Mouse (Mus musculus): ENCODE results near the gene Haspin. TPM values are rescaled to one million over a fixed set of nuclear protein-coding genes. Genes with fewer than 3 reads are reported as not detected.

Gene Haspin
- total and polyA plus RNA-seq, 3 experiments: 15.7 to 27.0 (median 18.6) TPM

- peak overlapping the region; percentile 25 for H3K9ac ChIP-seq (ENCODE audit: insufficient read depth, low read depth)
- H3K4me1 ChIP-seq (ENCODE audit: control insufficient read depth in 1 of 2, insufficient read depth in 2 of 2): peaks cover 0 to 31% of the 10 kb centered on the region in 2 experiments; a peak in 2 of 4 replicates
- in situ Hi-C loops (cut with MboI; ENCODE audit: low pct_ligation_motif_present, low pct_unique_long_range_greater_than_20kb, low sequenced_read_pairs): no loop called here
- dilution Hi-C loops (cut with MboI; ENCODE audit: extremely low pct_ligation_motif_present, extremely low pct_unique_long_range_greater_than_20kb, low sequenced_read_pairs): no loop called here
- H3K36me3 ChIP-seq (replicated peaks in 1 of 2; ENCODE audit: control insufficient read depth in 1 of 2, insufficient read depth in 1 of 2, low read length in 1 of 2): peaks cover 3 to 28% of the 10 kb centered on the region in 2 experiments
- no peak for TF ChIP-seq UBTF (IDR thresholded peaks at IDR 0.05; ENCODE audit: low read depth, low read length)
- no peak for TF ChIP-seq MYC (IDR thresholded peaks at IDR 0.05; ENCODE audit: low read depth, low read length)
- no peak for TF ChIP-seq TCF12 (IDR thresholded peaks at IDR 0.05; ENCODE audit: low read depth, low read length)
- TF ChIP-seq MAFK (IDR thresholded peaks at IDR 0.05; ENCODE audit: insufficient replicate concordance, low read length): no peak
- TF ChIP-seq JUN (IDR thresholded peaks at IDR 0.05; ENCODE audit: insufficient read depth, low read depth, low read length): no peak
- no peak for TF ChIP-seq GABPA (IDR thresholded peaks at IDR 0.05; ENCODE audit: insufficient replicate concordance, low read depth, low read length)
- TF ChIP-seq MEF2A (IDR thresholded peaks at IDR 0.05; ENCODE audit: borderline replicate concordance, low read depth, low read length): no peak
- no peak for TF ChIP-seq CHD2 (IDR thresholded peaks at IDR 0.05; ENCODE audit: low read length)
- no peak for TF ChIP-seq USF1 (IDR thresholded peaks at IDR 0.05; ENCODE audit: low read depth, low read length)
- TF ChIP-seq KAT2A (IDR thresholded peaks at IDR 0.05; ENCODE audit: insufficient replicate concordance, low read length): no peak
- TF ChIP-seq SIN3A (IDR thresholded peaks at IDR 0.05; ENCODE audit: low read length): no peak
- no peak for TF ChIP-seq POLR2A (IDR thresholded peaks at IDR 0.05; ENCODE audit: low read depth, low read length)
- no peak for TF ChIP-seq ZMIZ1 (IDR thresholded peaks at IDR 0.05; ENCODE audit: low read depth, low read length)
- no peak for TF ChIP-seq CHD1 (IDR thresholded peaks at IDR 0.05; ENCODE audit: low read depth, low read length)
- no peak for TF ChIP-seq CTCF (conservative IDR thresholded peaks at IDR 0.05 in 1 of 2, IDR thresholded peaks at IDR 0.05 in 1 of 2; ENCODE audit: low read depth in 2 of 2, low read length in 2 of 2)
- no peak for TF ChIP-seq POLR2AphosphoS2 (IDR thresholded peaks at IDR 0.05; ENCODE audit: low read depth, low read length)
- TF ChIP-seq NELFE (IDR thresholded peaks at IDR 0.05; ENCODE audit: low read depth, low read length): no peak
- TF ChIP-seq MXI1 (IDR thresholded peaks at IDR 0.05; ENCODE audit: low read depth, low read length): no peak
- peaks cover 27% of the 10 kb centered on the region for H3K79me2 ChIP-seq (replicated peaks; ENCODE audit: control insufficient read depth, extremely low read depth, insufficient read depth, poor library complexity, severe bottlenecking)
- H3K4me3 ChIP-seq (replicated peaks in 1 of 3; ENCODE audit: low read depth in 2 of 3, low read length in 2 of 3, poor library complexity in 1 of 3): peak overlapping the region; percentile 64 to 70 (median 68)
- peak; percentile 14 for DNase-seq (ENCODE audit: extremely low read depth)
- peak overlapping the region; percentile 86 for H3K4me2 ChIP-seq (ENCODE audit: insufficient read depth, low read depth, poor library complexity, severe bottlenecking)
- no peak overlapping the region for H3K27ac ChIP-seq (ENCODE audit: insufficient read depth, low read depth)
- peaks cover 30% of the 10 kb centered on the region for H3K27me3 ChIP-seq (replicated peaks)
- H3K9me3 ChIP-seq (replicated peaks; ENCODE audit: low read length): no peaks in the 10 kb centered on the region
These were observed 39.4 kb upstream of the Haspin start for GRCm38 (mm10) chr11:73177509-73177875.

GRCm38 (mm10) chr11:73176608-73177508, 38.8 kb upstream of the Haspin start, which contains the start of the genes Emc6 and Tax1bp3:
Gene Emc6 (minus strand): TSS chr11:73177037.
Gene Tax1bp3 (plus strand): TSS chr11:73177083.
- dilution Hi-C loops (cut with MboI; ENCODE audit: extremely low pct_ligation_motif_present, extremely low pct_unique_long_range_greater_than_20kb, low sequenced_read_pairs) (no loop called here), in situ Hi-C loops (cut with MboI; ENCODE audit: low pct_ligation_motif_present, low pct_unique_long_range_greater_than_20kb, low sequenced_read_pairs) (no loop called here)
- Histone ChIP-seq H3K27ac (ENCODE audit: insufficient read depth, low read depth) (peak within 1 kb of the TSS; percentile 53), H3K79me2 (replicated peaks; ENCODE audit: control insufficient read depth, extremely low read depth, insufficient read depth, poor library complexity, severe bottlenecking) (peaks cover 27% of the 10 kb centered on the region), H3K9me3 (replicated peaks; ENCODE audit: low read length) (no peaks in the 10 kb centered on the region), H3K4me1 (ENCODE audit: control insufficient read depth in 1 of 2, insufficient read depth in 2 of 2) (peaks cover 0 to 37% of the 10 kb centered on the region in 2 experiments; a peak in 2 of 4 replicates), H3K27me3 (replicated peaks) (peaks cover 30% of the 10 kb centered on the region), H3K36me3 (replicated peaks in 1 of 2; ENCODE audit: control insufficient read depth in 1 of 2, insufficient read depth in 1 of 2, low read length in 1 of 2) (peaks cover 3 to 34% of the 10 kb centered on the region in 2 experiments), H3K4me3 (replicated peaks in 1 of 3; ENCODE audit: low read depth in 2 of 3, low read length in 2 of 3, poor library complexity in 1 of 3) (peak within 1 kb of the TSS; percentile 70 to 94 (median 89)), H3K4me2 (ENCODE audit: insufficient read depth, low read depth, poor library complexity, severe bottlenecking) (peak within 1 kb of the TSS; percentile 86), H3K9ac (ENCODE audit: insufficient read depth, low read depth) (peak within 1 kb of the TSS; percentile 89)
- DNase-seq (ENCODE audit: extremely low read depth): peak; percentile 99
- TF ChIP-seq NELFE (IDR thresholded peaks at IDR 0.05; ENCODE audit: low read depth, low read length): peak; percentile 98
- TF ChIP-seq UBTF (IDR thresholded peaks at IDR 0.05; ENCODE audit: low read depth, low read length): peak; percentile 60; the same call in 1 of the 2 replicates
- TF ChIP-seq POLR2AphosphoS2 (IDR thresholded peaks at IDR 0.05; ENCODE audit: low read depth, low read length): peak; percentile 79
- 0 out of 2 replicates have a peak, but pooled peaks have one; percentile 10 for TF ChIP-seq MEF2A (IDR thresholded peaks at IDR 0.05; ENCODE audit: borderline replicate concordance, low read depth, low read length)
- TF ChIP-seq MXI1 (IDR thresholded peaks at IDR 0.05; ENCODE audit: low read depth, low read length): peak; percentile 93
- TF ChIP-seq ZMIZ1 (IDR thresholded peaks at IDR 0.05; ENCODE audit: low read depth, low read length): peak; percentile 90
- TF ChIP-seq NRF1 (IDR thresholded peaks at IDR 0.05; ENCODE audit: low read depth, low read length): peak; percentile 92
- peak; percentile 87 for TF ChIP-seq SIN3A (IDR thresholded peaks at IDR 0.05; ENCODE audit: low read length)
- no peak for TF ChIP-seq MAFK (IDR thresholded peaks at IDR 0.05; ENCODE audit: insufficient replicate concordance, low read length)
- peak; percentile 67; the same call in 1 of the 2 replicates for TF ChIP-seq KAT2A (IDR thresholded peaks at IDR 0.05; ENCODE audit: insufficient replicate concordance, low read length)
- peak; percentile 92; the same call in 1 of the 2 replicates for TF ChIP-seq MAZ (IDR thresholded peaks at IDR 0.05; ENCODE audit: low read depth, low read length)
- TF ChIP-seq RCOR1 (conservative IDR thresholded peaks at IDR 0.05; ENCODE audit: low read depth, low read length): no peak
- TF ChIP-seq MYC (IDR thresholded peaks at IDR 0.05; ENCODE audit: low read depth, low read length): peak; percentile 89; the same call in 1 of the 2 replicates
- TF ChIP-seq TBP (conservative IDR thresholded peaks at IDR 0.05; ENCODE audit: low read depth, low read length): peak; percentile 81
- TF ChIP-seq CTCF (conservative IDR thresholded peaks at IDR 0.05 in 1 of 2, IDR thresholded peaks at IDR 0.05 in 1 of 2; ENCODE audit: low read depth in 2 of 2, low read length in 2 of 2): no peak
- peak; percentile 98 for TF ChIP-seq POLR2A (IDR thresholded peaks at IDR 0.05; ENCODE audit: low read depth, low read length)
- no peak for TF ChIP-seq EP300 (IDR thresholded peaks at IDR 0.05; ENCODE audit: low read length)
- peak; percentile 86 for TF ChIP-seq ELF1 (IDR thresholded peaks at IDR 0.05; ENCODE audit: low read depth, low read length)
- TF ChIP-seq RAD21 (IDR thresholded peaks at IDR 0.05; ENCODE audit: low read depth, low read length): no peak
- peak; percentile 86 for TF ChIP-seq HCFC1 (IDR thresholded peaks at IDR 0.05; ENCODE audit: low read depth, low read length)
- TF ChIP-seq CHD2 (IDR thresholded peaks at IDR 0.05; ENCODE audit: low read length): peak; percentile 33; the same call in 1 of the 2 replicates

All from CH12.LX (cell line).